Mouse (Mus musculus) embryonic facial prominence, embryonic 14.5 days (tissue): ENCODE data around the gene Frs2. TPM values are rescaled to one million over a fixed set of nuclear protein-coding genes. Genes with fewer than 3 reads are reported as not detected.

Experiments
- ATAC-seq: fragments of 200-750 bp; cut with Nextera tagmentation; 2 replicates; pipeline ENCODE4 v1.8.0; 2017; ENCODE audit warnings: low read depth, moderate number of reproducible peaks, moderate TSS enrichment
- DNase-seq: peaks from one replicate; pipeline ENCODE4 v3.0.0-alpha.2; 2015; ENCODE audit warnings: low spot score
- H3K27ac ChIP-seq: fragments of 300-500 bp; sonication (generic); replicated peaks from 2 replicates; pipeline ENCODE4 v1.5.1; 2014; ENCODE audit warnings: low read depth, mild to moderate bottlenecking, low read length, moderate library complexity
- H3K27me3 ChIP-seq: fragments of 300-500 bp; sonication (generic); replicated peaks from 2 replicates; pipeline ENCODE4 v1.6.1; 2014; ENCODE audit warnings: low read length; ENCODE audit not compliant: control insufficient read depth, insufficient read depth
- H3K36me3 ChIP-seq: fragments of 300-500 bp; sonication (generic); 2 replicates; pipeline ENCODE4 v1.6.1; 2014; ENCODE audit warnings: low read length, mixed read lengths; ENCODE audit not compliant: control insufficient read depth, insufficient read depth
- H3K4me1 ChIP-seq: fragments of 300-500 bp; sonication (generic); 2 replicates; pipeline ENCODE4 v1.6.1; 2014; ENCODE audit warnings: antibody characterized with exemption, low read length; ENCODE audit not compliant: control insufficient read depth, insufficient read depth
- H3K4me2 ChIP-seq: fragments of 300-500 bp; sonication (generic); 2 replicates; pipeline ENCODE4 v1.6.1; 2014; ENCODE audit warnings: low read depth, mild to moderate bottlenecking, low read length, moderate library complexity, mixed read lengths
- H3K4me3 ChIP-seq: fragments of 300-500 bp; sonication (generic); 2 replicates; pipeline ENCODE4 v1.5.1; 2014; ENCODE audit warnings: low read depth, mild to moderate bottlenecking, low read length
- H3K9ac ChIP-seq: fragments of 300-500 bp; sonication (generic); 2 replicates; pipeline ENCODE4 v1.6.1; 2014; ENCODE audit warnings: low read depth, mild to moderate bottlenecking, low read length, moderate library complexity, mixed read lengths
- H3K9me3 ChIP-seq: fragments of 300-500 bp; sonication (generic); 2 replicates; pipeline ENCODE4 v1.6.1; 2016; ENCODE audit warnings: low read length; ENCODE audit not compliant: control insufficient read depth
- WGBS: fragments of 180-500 bp; shearing (Covaris S2); extraction: QIAGEN DNeasy Blood & Tissue Kit; methylation state at CpG from one replicate; pipeline ENCODE4 v1.1.7; 2014; 5-methylcytosine and 5-hydroxymethylcytosine counted together
- polyA plus RNA-seq: library from polyadenylated mRNA; unstranded; fragments of >200 nt; fragmentation: Nextera tagmentation; extraction: Ambion mirVana; gene quantifications from 2 replicates; pipeline ENCODE4 v1.2.1, GENCODE M21; 2014

The Frs2 gene
- polyA plus RNA-seq, 1 experiment from 2014 or later = 22.6 TPM

DNA sequence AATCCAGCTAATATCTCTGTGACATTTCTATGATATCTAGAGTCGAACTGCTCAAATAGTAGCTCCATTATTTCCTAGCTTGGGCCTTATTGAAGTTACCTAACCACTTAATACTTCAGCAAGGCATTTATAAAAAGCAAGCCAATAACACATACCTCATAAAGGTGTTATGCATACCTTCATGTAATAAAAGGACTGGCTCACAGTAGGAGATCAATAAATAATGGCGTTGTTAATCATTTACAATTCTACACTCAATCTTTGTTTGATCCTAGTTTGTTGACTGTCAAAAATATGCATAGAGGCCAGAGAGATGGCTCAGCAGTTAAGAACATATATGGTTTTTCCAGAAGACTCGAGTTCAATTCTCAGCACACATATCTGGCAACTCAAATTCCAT, 26.9 kb downstream of the Frs2 start:
- 90% methylated on average over 3 of the region's 3 CpGs for WGBS
- no peak for DNase-seq
- ATAC-seq = no peak

GRCm38 (mm10) chr10:117120051-117120666, 28.2 kb downstream of the Frs2 start:
- peaks cover 12% of the 10 kb centered on the region; the same call in 1 of the 2 replicates for H3K4me1 ChIP-seq
- no peaks in the 10 kb centered on the region for H3K9me3 ChIP-seq
- no peak overlapping the region for H3K9ac ChIP-seq
- DNase-seq = no peak
- 95% methylated on average over 7 of the region's 7 CpGs for WGBS
- no peak overlapping the region for H3K4me3 ChIP-seq
- no peak overlapping the region for H3K27ac ChIP-seq
- ATAC-seq = no peak
- no peaks in the 10 kb centered on the region for H3K27me3 ChIP-seq
- H3K4me2 ChIP-seq = no peak overlapping the region
- H3K36me3 ChIP-seq = no peaks in the 10 kb centered on the region

More for the DNA sequence above, 26.9 kb downstream of the Frs2 start:
- no peak overlapping the region for H3K4me2 ChIP-seq
- H3K9ac ChIP-seq = no peak overlapping the region
- no peak overlapping the region for H3K27ac ChIP-seq
- 0 out of 2 replicates have a peak, but pooled peaks cover 10% of the 10 kb centered on the region for H3K4me1 ChIP-seq
- H3K36me3 ChIP-seq = no peaks in the 10 kb centered on the region
- no peaks in the 10 kb centered on the region for H3K27me3 ChIP-seq
- no peaks in the 10 kb centered on the region for H3K9me3 ChIP-seq
- no peak overlapping the region for H3K4me3 ChIP-seq

GRCm38 (mm10) chr10:117119531-117119930, 28.8 kb downstream of the Frs2 start:
- DNase-seq (no peak), ATAC-seq (no peak)
- Histone ChIP-seq H3K27ac (no peak overlapping the region), H3K27me3 (no peaks in the 10 kb centered on the region), H3K4me3 (no peak overlapping the region), H3K4me1 (peaks cover 12% of the 10 kb centered on the region; the same call in 1 of the 2 replicates), H3K36me3 (no peaks in the 10 kb centered on the region), H3K4me2 (no peak overlapping the region), H3K9me3 (no peaks in the 10 kb centered on the region), H3K9ac (no peak overlapping the region)
- WGBS = 52% methylated on average over 11 of the region's 11 CpGs

- 71% methylated on average over 7 of the region's 7 CpGs for WGBS
- H3K4me2 ChIP-seq = no peak overlapping the region
- peaks cover 8% of the 10 kb centered on the region; the same call in 1 of the 2 replicates for H3K4me1 ChIP-seq
- H3K9me3 ChIP-seq = no peaks in the 10 kb centered on the region
- H3K27me3 ChIP-seq = no peaks in the 10 kb centered on the region
- no peak overlapping the region for H3K9ac ChIP-seq
- H3K36me3 ChIP-seq = no peaks in the 10 kb centered on the region
- ATAC-seq (no peak), DNase-seq (no peak)
- no peak overlapping the region for H3K27ac ChIP-seq
- no peak overlapping the region for H3K4me3 ChIP-seq
Measured at GRCm38 (mm10) chr10:117118421-117118831, 29.9 kb downstream of the Frs2 start.

- Histone ChIP-seq H3K36me3 (no peaks in the 10 kb centered on the region), H3K9ac (no peak overlapping the region; the same call in 1 of the 2 replicates), H3K4me1 (peaks cover 11% of the 10 kb centered on the region; the same call in 1 of the 2 replicates), H3K4me2 (no peak overlapping the region), H3K4me3 (no peak overlapping the region), H3K27me3 (no peaks in the 10 kb centered on the region), H3K9me3 (no peaks in the 10 kb centered on the region), H3K27ac (no peak overlapping the region)
- WGBS = 57% methylated on average over 3 of the region's 3 CpGs
- ATAC-seq (no peak), DNase-seq (peak; percentile 51)
Measured at GRCm38 (mm10) chr10:117115652-117116051, 32.7 kb downstream of the Frs2 start.

- ATAC-seq = 0 out of 2 replicates have a peak, but pooled peaks have one; percentile 33
- peaks cover 8% of the 10 kb centered on the region; the same call in 1 of the 2 replicates for H3K4me1 ChIP-seq
- WGBS = 37% methylated on average over 2 of the region's 2 CpGs
Measured at GRCm38 (mm10) chr10:117112545-117112944, 35.8 kb downstream of the Frs2 start.

DNA sequence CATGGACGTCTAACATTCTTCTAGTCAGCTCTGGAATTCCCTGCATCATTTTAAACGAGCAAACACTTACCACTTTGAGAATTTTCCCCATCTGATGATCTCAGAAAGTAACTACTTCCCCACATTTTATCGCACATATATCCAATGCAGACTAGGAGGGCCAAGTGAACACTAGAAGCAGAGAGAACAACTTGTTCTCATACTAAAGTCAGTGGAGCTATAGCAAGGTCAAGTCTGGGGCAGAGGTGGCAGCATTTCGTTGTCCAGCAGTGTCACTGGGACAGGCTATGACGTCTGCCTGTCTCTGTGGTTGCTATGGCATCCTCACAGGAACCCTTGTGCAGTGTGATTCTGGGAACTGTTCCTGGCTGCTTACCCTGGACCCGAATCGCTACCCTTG, 36.9 kb downstream of the Frs2 start:
- no peaks in the 10 kb centered on the region for H3K36me3 ChIP-seq
- H3K4me2 ChIP-seq = no peak overlapping the region
- H3K4me1 ChIP-seq = peaks cover 9% of the 10 kb centered on the region; the same call in 1 of the 2 replicates
- no peaks in the 10 kb centered on the region for H3K9me3 ChIP-seq
- no peak overlapping the region for H3K27ac ChIP-seq
- H3K27me3 ChIP-seq = no peaks in the 10 kb centered on the region
- H3K9ac ChIP-seq = no peak overlapping the region
- DNase-seq (no peak), ATAC-seq (no peak)
- WGBS = 70% methylated on average over 7 of the region's 7 CpGs
- no peak overlapping the region for H3K4me3 ChIP-seq

More at GRCm38 (mm10) chr10:117112545-117112944, 35.8 kb downstream of the Frs2 start:
- no peaks in the 10 kb centered on the region for H3K36me3 ChIP-seq
- no peak overlapping the region for H3K4me3 ChIP-seq
- no peaks in the 10 kb centered on the region for H3K9me3 ChIP-seq
- H3K9ac ChIP-seq = no peak overlapping the region
- DNase-seq = no peak
- no peaks in the 10 kb centered on the region for H3K27me3 ChIP-seq
- no peak overlapping the region for H3K4me2 ChIP-seq
- H3K27ac ChIP-seq = no peak overlapping the region

DNA sequence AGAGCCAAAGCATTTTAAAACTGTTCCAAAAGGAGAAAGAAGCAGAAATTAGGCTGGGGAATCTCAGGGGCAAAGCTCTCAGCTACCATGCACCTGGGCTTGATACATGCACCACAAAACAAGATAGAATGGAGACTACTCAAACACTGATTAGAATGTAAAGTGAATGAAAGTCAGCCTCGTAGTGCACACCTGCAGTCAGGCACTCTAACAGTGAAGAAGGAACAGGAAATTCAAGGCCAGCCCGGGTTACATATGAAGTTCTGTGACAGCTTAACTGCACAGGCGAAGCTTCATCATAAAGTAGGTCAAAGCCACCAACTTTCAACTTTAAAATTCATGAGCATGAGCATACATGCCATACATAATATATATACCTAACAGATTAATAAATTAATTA, 38.1 kb downstream of the Frs2 start:
- Histone ChIP-seq H3K4me2 (no peak overlapping the region), H3K27me3 (no peaks in the 10 kb centered on the region), H3K9me3 (no peaks in the 10 kb centered on the region), H3K4me3 (no peak overlapping the region), H3K27ac (no peak overlapping the region), H3K4me1 (peaks cover 7% of the 10 kb centered on the region; the same call in 1 of the 2 replicates), H3K36me3 (no peaks in the 10 kb centered on the region), H3K9ac (no peak overlapping the region)
- 74% methylated on average over 3 of the region's 3 CpGs for WGBS
- DNase-seq = no peak
- ATAC-seq = no peak

DNA sequence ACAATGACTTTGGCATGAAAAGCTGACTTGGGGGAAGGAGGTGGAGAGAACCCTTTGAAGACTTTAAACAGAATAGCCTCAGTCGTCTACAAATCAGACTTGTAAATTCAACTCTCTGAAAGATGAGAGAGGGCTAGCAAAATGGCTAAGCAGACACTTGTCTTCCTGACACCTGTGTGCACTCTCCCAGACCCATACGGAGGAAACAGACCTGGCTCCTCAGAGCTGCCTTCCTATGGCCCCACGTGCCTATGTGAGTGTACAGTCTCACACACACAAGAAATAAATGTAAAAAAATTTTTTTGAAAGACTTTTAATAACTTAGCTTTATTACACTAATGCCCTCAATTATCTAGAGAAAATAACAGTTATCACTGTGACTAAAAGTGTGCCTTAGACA, 41.6 kb downstream of the Frs2 start:
- Histone ChIP-seq H3K36me3 (no peaks in the 10 kb centered on the region), H3K9me3 (no peaks in the 10 kb centered on the region), H3K4me2 (no peak overlapping the region), H3K27me3 (no peaks in the 10 kb centered on the region), H3K27ac (no peak overlapping the region), H3K4me1 (peaks cover 4% of the 10 kb centered on the region; the same call in 1 of the 2 replicates), H3K9ac (no peak overlapping the region), H3K4me3 (no peak overlapping the region)
- DNase-seq (no peak), ATAC-seq (no peak)
- 36% methylated on average over 3 of the region's 3 CpGs for WGBS
